Mouse (Mus musculus) mesoderm, embryonic 11.5 days (tissue): ENCODE measurements around the gene Mettl16.

Source experiments
- DNase-seq: peaks from one replicate; pipeline ENCODE4 v3.0.0-alpha.2; 2012; ENCODE audit warnings: low read depth, low spot score

The Mettl16 gene

DNA sequence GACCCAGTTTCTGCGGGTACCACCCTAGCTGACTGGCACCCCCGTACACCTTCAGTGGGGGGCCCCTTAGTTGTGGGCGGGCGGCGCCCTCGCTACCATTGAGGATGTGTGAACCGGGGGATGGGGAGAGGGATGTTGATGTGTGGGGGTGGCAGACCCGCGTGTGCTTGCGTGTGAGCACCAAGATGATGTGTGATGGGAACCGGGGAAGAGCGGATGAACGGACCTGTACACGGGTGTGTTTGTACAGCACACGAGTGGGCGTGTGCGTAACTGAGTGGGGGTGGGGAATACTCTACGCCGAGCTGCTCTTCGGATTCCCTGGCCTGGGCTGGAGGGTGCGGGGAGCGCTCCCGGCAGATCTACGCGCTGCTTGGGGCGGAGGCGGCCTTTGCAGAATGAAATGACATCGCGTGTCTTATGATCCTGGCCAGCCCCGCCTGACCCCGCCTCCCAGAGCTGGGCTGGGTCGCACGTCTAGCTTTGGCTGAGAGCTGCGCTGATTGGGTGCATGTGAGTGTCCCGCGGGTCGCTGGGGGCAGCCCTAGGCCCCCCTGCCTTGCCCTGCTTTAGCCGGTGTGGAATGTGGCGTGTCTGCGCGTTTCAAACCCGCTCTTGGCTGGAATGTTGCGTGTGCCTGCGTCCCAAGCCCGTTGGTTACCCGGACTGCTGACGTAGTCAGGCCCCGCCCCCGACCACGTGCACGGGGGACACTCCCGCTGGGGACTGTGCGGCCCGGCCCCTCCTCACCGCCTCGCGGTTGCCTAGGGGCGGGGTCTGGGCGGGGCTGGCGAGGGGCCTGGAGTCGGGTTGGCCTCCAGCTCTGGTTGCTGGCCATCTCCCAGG lies 61.2 kb downstream of the Mettl16 start:
- peak; percentile 99 for DNase-seq

DNA sequence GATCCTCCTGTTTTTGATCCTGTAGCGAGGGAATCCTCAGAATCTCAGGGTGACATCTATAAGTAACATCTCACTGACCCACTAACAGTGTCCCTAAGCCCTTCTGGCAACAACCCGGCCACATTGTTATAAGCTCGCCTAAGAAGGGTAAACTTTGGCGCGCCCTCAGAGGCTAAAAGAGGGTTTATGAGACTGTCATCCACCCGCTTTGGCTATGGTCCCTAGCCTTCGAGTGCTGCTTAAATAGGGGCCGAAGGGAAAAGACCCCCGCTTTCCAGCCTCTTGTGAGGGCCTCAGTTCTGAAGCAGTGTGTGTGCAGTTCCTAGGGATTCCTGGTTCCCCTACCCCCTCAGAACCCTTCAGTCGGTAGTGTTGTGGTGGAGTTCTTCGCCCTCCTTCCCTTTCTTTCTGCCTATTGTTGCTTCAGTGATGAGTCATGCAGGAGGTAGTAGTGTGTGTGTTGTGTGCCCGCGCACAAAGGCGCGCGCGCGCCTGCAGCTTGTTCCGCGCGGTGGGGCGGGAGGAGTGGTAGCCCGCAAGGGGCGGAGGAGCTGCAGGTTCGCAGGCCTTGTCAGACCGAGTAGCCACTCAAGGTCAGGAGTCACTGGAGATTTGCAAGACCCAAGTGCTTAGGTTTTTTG lies 62.0 kb downstream of the Mettl16 start:
- DNase-seq: peak; percentile 66

DNA sequence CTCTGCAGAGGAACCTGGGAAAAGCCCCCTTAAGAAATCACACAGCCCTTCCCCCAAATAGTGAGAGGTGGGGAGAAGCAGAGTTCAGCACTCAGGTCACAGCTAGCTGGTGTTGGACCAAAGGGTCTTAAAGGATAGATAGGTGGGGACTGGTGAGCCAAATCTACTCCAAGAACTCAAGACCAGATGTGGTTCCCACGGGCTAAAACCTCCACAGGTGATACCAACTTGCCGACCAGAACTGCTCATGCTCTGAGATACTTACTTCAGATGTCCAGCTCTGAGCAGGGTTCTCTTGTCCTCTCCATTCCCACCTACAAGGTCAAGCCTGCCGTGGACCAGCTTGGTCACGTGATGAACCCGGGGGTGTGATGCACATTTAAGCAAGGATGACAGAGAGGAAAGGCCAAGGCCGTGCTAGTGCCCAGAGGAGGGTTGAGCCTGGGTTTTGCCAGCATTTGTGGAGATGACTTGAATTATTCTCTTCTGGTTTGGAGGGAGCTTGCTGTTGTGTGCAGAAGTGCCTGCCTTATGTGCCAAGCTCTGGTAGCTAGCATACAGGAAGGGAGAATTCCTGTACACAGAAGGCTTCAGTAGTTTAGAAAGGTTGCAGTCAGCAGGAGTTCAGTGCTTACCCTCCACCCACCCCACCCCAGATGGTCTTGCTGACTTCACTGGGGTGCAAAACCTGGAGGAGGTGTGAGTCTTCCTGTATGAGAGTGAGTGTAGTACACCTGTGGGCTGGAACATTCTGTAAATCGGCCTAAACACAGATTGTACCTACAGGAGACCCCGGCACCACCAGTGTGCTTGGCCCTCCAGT lies 63.1 kb downstream of the Mettl16 start:
- no peak for DNase-seq

DNA sequence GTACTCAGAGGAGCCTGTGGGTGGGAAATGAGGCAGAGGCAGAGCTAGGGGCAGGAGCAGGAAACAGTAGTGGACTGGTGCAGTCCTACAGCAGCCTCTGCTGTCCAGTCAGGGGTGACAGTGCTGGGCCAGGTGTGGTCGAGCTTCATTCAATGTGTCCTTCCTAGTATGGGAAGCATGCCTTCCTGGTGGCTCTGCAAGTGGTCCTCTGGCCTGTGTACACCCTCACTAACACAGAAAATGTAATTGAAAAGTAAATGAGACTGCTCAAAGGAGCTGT lies 63.7 kb downstream of the Mettl16 start:
- DNase-seq: no peak

DNA sequence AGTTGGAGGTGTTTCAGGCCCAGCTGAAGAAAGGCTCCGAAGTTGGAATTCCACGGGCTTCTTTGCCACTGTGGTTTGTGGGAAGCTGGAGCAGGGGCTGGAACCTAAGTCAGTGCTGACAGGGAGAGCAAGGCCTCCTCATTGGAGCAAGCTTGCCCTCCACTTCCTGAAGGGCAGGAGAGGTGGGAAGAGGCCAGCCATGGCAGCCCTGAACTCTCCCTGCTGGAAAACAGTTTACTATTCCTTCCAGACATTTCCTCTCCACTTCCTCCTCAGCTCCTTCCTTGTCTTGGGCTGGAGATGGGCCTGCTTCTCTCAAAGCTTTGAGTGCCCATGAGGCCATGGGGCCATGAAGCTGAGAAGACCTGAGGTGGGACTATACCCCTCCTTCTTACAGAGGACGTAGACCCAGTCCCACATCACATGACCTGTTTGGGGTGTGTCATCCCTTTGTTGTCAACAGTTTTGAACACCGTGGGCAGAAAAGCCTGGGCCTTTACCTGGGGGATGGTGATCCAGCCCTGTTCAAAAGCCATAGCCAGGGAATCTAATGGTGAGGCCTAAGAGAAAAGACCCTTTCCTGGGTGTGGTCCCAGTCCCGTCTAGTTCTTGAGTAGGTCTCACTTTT lies 64.1 kb downstream of the Mettl16 start:
- no peak for DNase-seq

DNA sequence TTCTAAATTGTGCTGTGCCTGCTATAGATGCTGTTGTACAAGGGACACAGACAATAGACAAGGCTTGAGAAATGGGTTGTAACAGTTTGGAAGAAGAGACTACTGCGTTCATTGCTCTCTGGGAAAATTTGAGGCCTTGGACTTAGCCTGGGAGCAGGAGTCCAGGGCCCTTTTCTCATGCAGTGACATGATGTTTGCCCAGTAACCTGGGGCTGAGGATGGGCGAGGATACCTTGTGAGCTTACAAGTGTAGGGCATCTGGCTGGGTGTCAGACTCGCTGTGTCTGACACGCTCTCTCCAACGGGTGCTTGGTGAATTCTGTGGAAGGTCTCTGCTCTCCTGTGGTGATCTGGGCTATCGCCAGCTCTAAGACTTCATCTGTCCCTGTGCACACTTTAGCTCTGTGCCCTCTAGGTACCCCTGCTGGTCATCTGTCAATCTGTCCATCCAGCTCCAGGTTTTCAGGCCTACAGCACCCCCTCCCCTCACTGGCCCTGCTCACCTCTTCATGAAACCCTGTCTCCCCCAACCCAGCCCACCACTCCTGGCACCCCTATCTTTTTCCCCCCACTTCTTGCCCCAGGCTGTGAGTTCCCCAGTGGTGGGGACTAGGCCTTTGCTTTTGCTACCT lies 65.1 kb downstream of the Mettl16 start:
- DNase-seq: no peak

DNA sequence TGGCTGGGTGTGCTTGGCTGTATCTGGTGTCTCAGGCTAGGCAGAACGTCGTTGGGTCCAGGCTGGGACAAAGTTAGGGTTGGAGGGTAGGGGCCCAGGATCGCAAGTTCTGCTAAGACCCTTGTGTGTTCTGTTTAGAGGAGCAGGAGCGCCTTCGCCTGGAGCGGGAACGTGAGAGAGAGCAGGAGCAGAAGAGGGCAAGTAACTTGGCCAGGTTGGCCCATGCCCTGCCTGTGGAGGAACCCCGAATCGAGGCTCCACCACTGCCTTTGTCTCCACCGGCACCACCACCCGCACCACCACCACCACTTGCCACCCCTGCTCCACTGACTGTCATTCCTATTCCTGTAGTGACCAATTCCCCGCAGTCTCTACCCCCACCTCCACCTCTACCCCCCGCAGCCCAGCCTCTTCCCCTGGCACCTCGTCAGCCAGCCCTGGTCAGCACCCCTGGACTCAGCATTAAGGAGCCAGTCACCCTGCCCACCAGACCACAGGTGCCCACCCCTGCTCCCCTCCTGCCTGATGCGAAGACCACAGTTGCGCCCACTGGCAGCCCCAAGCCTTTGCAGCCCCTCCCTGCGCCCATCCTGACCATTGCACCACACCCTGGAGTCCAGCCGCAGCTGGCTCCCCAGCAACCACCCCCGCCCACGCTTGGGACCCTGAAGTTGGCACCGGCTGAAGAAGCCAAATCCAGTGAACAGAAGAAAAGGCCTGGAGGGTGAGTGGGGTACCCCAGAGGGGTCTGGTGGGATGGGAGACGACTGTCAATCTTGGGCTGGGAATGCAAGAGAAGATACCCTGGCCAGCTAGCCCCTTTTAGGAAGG lies 65.8 kb downstream of the Mettl16 start:
- DNase-seq: no peak

DNA sequence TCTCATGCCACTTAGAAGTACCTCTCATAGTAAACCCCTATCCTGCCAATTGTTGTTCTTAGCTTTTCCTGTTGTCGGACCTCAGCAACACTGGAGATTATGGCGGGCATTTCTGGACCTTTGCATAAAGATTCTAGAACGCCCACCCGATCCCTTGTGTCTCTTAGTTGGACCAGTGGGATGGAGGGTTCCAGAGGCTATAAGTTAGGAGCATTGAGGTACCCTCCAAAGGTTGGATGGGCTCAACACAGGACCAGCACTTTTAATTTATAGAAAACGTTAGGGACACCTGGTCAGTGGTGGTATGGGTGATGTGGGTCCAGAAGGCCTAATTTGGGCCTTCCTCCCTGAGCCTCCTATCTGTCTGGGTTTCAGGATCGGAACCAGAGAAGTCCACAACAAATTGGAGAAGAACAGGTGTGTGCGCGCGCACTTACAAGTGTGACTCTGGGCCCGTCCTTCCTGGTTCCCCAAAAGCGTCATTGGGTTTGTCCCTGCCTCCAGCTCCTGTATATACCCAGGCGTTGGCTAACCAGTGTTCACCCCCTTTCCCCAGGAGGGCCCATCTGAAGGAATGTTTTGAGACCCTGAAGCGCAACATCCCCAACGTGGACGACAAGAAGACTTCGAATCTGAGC lies 66.5 kb downstream of the Mettl16 start:
- no peak for DNase-seq

DNA sequence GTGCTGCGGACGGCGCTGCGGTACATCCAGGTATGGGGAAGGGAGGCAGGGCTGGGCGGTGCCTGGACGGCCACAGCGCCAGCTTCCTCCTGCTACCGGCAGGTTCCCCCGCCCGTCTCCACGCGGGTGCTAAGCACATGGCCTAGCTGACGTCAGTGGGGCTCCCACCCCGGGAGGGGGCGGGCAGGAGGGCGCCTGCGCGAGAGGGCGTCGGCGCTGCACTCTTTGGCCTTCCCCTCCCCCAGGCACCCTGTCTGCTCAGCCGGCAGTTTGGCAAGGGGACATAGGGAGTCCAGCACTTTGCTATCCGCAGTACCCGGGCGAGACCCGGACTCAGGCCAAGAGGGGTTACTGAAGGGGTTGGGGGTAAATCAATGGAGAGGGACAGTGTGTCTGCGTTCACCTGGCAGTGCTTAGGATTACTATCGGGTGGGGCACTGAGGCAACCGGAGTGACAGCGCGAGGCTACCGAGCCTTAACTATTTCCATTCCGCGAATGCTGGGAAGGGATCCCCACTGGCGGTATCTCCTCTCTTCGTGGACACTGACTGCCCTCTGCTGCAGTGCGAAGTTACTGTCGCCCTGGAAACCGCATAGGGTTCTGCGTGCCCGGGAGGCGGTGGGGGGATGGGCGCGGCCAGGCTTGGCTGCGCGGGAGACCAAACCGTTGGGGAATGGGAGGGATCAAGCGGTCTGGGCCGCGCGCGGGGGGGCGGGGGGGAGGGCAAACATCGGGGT lies 67.2 kb downstream of the Mettl16 start:
- DNase-seq: peak; percentile 88

DNA sequence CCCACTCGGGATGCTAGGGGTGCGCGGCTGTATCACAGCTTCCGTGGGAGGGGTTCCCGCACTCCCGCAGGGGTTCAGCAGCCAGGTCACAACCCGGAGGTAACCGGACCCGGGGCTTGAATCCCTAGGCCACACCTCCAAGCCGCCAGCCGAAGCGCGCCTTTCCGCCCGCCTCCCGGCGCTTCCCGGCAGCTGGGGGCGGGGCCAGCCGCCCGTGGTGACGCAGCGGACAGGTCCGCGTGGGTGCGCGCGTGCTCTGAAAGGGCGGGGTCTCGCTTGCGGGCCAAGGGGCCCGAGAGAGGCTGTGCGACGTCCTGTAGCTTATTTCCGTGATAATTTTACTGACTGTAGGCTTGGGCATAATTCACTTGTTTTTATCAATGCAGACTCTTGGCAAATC lies 67.8 kb downstream of the Mettl16 start:
- peak; percentile 94 for DNase-seq

DNA sequence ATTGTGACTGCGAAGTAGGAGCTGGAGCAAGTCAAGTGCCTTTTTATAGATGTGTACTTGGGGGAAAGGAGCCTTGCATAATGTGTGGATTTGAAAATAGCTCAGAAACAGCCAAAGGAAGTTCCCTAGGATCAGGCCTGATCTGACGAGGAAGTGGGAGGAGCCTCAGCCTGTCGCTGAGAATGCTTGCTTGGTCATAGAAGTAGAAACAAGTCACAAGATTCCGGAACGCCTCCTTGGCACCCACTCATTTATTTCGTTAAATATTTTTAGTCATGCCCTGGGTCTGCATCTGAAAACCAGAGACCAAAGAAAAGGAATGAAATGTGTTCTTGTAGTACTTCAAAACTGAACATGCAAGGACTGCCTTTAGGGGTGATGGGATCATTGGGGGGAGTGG lies 68.3 kb downstream of the Mettl16 start:
- DNase-seq: no peak

DNA sequence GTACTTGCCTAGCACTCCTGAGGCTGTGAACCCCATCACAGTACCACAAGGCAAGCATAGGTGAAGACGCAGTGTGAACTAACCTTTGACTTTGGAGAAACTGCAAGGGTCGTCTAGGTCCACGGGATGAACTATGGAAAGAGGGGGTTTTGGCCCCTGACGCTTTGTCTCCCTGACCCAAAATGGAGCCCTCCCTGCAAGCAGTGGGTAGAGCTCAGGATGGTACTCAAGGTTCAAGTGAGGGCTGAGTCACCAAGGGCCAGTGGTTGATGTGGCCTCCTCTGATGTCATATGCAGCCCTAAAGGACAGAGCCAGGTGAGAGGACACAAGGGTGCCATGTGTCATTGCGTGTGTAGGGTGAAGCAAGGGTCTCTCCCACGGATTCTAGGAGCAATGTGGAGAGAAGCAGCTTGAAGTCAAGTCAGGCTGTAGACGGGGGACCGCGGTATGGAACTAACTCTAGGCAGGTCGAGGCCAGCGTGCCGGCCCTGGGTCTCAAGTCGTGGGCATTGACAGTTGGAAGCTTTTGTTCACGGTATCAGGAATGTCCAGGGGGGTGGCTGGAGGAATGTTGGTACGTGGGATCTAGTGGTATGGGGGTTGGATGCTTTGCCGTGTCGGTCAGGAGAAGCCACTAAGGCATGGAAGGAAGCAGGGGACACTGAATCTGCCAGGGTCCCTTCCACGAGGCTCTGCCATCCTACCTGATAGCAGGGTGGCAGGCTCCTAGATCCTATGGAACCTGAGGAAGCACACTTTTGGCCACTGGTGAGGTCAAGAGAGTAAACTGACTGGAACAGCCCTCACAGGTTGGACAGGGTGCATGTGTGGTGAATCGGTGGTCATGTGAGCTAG lies 69.5 kb downstream of the Mettl16 start:
- DNase-seq: no peak

DNA sequence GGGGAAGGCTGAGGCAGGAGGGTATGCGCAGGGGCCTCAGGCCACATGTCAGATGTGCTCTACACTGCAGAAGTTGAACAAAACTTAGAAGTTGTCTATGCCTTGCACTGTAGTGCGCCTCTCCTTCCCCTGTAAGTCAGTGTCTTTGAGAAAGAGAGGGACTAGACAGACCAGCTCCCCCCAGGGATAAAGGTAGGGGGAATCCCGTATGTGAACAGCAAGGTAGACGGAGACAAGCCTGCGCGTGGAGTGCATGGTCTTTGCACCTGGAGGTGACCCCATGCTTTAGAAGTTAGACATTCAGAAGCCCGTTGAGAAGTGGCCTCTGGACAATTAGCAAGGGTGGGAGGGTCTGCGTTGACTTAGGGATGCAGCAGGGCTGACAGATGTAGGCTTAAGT lies 70.1 kb downstream of the Mettl16 start:
- DNase-seq: no peak

DNA sequence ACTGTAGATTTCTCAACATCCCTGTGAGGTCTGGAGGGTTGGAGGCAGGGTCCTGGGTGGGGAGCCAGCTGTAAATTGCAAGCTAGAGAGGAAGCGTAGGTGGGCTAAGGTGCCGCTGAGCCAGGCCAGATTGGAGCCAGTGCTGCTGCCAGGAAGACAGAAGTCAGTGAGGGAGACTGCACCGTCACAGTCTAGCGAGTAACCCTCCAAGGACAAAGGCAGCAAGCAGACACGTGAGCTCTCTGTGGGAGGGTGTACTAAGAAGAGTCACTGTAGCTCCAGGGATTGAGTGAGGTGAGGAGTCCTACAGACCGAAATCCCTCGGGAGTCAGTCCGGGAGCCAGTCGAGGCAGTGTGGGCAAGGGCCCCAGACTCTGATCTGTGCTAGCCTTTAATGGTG lies 70.7 kb downstream of the Mettl16 start:
- no peak for DNase-seq

DNA sequence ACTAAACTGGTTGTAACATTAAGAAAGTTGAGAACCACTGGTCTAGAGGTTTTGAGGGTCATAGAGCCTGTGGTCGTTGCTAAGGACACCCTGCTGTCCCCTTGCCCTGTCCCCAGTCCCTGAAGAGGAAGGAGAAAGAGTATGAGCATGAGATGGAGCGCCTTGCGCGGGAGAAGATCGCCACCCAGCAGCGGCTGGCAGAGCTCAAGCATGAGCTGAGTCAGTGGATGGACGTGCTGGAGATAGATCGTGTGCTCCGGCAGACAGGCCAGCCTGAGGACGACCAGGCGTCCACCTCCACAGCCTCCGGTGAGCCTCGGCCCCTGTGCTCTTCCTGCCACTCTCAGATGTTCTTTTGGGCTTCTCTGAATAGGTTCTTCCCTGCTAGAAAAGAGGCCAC lies 71.4 kb downstream of the Mettl16 start:
- no peak for DNase-seq

DNA sequence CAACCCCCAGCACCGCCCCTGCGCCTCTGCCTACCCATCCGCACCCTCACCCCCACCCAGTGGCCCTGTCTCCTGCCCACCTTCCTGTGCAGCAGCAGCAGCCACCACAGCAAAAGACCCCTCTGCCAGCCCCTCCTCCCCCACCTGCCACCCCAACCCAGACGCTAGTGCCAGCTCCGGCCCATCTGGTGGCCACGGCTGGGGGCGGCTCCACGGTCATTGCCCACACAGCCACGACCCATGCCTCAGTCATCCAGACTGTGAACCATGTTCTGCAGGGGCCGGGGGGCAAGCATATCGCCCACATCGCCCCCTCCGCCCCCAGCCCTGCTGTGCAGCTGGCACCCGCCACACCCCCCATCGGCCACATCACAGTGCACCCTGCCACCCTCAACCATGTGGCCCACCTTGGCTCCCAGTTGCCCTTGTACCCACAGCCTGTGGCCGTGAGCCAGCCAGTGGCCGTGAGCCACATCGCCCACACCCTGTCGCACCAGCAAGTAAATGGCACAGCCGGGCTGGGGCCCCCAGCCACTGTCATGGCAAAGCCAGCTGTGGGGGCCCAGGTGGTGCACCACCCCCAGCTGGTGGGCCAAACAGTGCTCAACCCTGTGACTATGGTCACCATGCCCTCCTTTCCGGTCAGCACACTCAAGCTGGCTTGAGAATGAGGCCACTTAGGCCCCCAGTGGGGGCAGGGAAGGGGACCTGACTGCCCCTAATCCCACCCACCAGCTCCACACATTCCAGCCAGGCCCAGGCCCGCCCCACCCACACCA lies 72.2 kb downstream of the Mettl16 start:
- DNase-seq: no peak

DNA sequence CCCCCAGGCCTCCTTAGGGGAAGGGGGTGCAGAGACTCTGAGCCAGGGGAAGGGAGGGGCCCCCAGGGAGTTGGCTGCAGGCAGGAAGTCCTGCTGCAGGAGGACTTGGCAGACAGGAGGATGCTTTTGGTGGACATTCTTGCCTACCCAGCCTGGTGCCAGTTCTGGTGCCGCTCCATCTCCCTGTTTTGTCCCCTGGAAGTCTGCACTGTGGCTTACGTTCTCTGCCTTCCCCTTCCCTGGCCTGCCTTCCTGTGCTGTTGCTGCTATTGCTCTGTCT lies 72.7 kb downstream of the Mettl16 start:
- no peak for DNase-seq

DNA sequence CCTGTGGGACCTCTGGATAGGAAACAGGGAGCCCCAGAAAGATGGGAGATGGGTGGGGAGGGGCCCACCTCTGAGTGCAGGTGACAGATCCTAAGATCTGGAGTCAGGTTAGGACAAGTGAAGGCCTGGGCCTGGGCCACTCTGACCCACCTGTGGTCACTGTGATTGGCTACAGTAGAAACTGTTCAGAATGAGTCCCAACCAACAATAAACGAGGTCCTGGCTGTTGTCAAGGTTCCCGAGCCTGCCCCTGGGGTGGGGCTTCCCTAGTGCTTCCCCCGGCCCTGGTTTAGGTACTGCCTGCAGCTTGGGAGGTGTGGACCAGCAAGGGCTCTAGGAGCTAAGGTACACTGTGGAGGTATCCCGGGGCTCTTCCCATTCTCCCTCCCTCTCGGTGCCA lies 73.1 kb downstream of the Mettl16 start:
- no peak for DNase-seq
